Mouse (Mus musculus) liver, postnatal 0 days (tissue): Measurements from ENCODE around the gene Phxr2.
A peak's percentile ranks its signal among the peaks of the same experiment; 100 is the strongest.

Experiments
- CTCF ChIP-seq: sonication (generic); IDR thresholded peaks from 2 replicates; pipeline ENCODE4 v1.5.1; 2016; ENCODE audit warnings: antibody characterized with exemption, low read depth
- EP300 ChIP-seq: IDR thresholded peaks from 2 replicates; pipeline ENCODE4 v1.6.1; 2016; ENCODE audit warnings: antibody characterized with exemption, low read depth, mild to moderate bottlenecking

GRCm38 (mm10) chr10:99156808-99157207 lies 30.7 kb upstream of the Phxr2 start:
- TF ChIP-seq CTCF (peak; percentile 43), EP300 (no peak)
